Mouse (Mus musculus) gastrocnemius, postnatal 10 days (tissue): ENCODE measurements around the gene Specc1. TPM values are rescaled to one million over a fixed set of nuclear protein-coding genes. Genes with fewer than 3 reads are reported as not detected.

Experiments used
- DNase-seq: peaks from one replicate; pipeline ENCODE4 v3.0.0; 2021; ENCODE audit warnings: mixed read lengths
- total RNA-seq, 2 experiments: library from RNA; stranded (reverse); gene quantifications; 2 replicates each; pipeline ENCODE4 v1.2.3; 2021

Specc1 gene
- total RNA-seq, 2 experiments from 2014 or later, result 6.3 to 9.8 TPM

DNA sequence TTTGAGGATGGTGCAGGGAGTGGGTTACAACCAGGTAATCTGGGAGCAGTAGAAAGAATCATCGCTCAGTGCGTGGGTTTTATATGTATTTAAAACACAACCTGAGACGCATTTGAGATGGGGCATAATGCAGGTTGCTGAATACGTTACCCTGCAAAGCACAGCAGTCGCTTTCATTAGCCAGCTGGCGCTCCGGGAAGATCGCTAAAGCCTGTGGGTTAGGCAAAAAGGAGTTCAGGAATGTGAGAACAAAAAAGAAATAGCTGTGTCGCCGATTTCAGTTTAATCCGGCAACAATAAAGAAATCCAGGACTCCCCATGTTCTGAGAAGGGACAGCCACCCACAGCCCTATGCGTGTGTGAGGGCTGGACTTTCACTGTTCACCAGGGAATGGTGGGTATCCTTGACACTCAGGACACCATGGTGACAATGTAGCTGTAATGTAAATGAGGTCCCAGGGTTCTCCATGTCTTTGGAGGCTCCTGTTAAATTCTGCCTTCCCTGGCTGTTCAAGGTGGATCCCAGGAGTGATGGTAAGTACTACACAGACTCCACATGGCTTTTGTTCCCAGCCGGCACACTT lies 58.6 kb downstream of the Specc1 start:
- DNase-seq, result no peak

DNA sequence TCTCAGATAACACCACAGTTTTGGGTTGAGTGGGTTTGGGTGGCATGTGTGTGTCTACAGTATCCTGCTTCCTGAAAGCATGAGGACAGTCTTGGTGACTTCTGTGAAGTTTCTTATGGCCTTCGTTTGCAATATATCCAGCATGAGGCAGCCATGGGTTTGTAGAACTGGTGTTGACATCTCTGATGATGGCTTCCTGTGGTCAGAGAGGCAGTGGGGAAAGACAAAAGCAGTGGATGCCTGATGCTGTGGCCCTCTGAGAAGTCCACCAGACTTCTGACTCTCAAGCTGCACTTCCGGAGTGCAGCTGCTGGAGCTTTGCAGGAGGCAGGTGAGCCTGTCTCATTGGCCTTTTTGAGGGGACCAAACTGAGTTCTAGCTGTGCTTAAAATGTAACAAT lies 60.4 kb downstream of the Specc1 start:
- no peak for DNase-seq

DNA sequence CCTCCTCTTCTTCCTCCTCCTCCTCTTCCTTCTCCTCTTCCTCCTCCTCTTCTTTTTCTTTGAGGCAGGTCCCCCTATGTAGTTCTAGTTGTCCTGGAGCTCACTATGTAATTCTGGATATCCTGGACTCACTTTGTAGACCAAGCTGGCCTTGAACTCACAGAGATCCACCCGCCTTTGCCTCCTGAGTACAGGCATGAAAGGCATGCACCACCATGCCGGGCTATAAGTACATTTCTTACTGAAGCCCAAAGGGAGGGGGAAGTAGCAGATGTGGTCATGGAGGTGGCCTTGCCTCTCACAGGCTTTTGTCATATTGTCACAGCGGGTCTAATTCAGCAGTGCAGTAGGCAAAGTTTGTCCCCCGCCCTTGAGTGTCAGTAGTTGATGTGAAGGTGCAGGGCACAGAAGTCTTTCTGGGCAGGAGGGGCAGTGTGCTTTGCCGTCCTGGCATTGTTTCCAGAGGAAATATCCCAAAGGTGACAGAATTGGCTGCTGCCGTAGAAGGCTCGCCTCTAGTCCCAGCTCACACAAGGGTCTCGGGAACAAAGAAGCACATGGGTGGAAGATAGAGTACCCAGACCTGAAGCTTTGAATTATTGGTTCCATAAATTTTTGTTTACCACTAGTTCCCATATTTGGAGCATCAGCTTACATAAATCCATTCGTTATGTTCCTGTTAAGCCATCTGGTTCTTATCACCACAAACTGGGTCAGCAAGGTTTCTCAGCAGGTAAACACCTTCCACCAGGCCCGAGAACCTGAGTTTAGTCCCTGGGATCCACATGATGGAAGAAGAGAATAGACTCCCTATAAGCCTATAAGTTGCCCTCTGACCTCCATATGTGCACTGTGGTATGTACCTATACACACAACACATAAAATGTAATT lies 62.0 kb downstream of the Specc1 start:
- DNase-seq, result no peak

DNA sequence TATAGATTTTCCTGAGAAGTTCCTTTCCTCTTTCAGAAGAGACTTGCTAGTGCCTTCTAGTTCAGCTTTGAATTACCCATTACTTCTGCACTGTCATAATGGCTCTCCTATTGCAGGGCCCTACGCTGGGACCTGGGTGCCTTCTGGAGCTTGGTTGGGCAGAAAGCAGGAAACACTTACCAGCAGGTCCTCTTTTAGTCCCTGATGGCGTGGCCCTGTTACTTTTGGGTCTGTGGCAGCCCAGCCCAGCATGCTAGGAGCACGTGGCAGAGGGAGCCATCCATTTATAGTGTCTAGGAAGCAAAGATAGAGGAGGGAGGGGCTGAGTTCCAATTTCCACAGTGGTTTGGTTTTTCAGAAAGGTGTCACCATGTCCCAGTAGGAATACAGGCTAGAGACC lies 63.3 kb downstream of the Specc1 start:
- DNase-seq, result no peak

DNA sequence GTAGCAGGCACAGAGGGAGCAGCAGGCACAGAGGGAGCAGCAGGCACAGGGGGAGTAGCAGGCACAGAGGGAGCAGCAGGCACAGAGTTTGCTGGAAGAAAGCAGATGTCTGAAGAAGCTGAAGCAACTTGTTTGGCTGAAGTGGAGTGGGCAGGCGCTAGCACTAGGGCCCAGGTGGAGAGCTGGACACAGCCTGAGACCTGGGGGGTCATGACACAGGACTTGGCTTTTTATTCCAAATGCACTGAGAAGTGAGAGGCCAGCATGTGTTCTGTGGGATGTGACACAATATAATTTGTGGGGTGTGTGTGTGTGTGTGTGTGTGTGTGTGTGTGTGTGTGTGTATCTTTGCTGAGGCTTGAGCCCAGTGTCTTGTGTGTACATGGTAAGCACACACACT lies 64.3 kb downstream of the Specc1 start:
- no peak for DNase-seq

DNA sequence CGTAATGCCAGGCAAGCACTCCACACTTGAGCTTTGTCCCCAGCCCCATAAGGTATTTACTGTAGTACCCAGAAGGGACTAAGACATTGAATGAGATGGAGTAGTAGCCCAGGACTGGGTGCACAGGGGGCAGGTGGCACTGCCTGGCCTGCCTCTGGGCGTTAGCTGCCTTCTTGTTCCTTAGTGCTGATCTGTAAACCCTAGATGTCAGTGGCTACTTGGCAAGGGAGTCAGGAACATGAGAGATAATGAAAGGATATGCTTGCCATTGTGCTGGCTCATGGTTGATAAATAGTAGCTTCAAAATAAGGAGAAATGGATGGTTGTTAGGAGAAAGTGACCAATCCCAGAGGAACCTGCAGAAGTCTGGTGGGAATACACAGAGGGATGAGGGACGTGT lies 65.5 kb downstream of the Specc1 start:
- DNase-seq, result no peak

DNA sequence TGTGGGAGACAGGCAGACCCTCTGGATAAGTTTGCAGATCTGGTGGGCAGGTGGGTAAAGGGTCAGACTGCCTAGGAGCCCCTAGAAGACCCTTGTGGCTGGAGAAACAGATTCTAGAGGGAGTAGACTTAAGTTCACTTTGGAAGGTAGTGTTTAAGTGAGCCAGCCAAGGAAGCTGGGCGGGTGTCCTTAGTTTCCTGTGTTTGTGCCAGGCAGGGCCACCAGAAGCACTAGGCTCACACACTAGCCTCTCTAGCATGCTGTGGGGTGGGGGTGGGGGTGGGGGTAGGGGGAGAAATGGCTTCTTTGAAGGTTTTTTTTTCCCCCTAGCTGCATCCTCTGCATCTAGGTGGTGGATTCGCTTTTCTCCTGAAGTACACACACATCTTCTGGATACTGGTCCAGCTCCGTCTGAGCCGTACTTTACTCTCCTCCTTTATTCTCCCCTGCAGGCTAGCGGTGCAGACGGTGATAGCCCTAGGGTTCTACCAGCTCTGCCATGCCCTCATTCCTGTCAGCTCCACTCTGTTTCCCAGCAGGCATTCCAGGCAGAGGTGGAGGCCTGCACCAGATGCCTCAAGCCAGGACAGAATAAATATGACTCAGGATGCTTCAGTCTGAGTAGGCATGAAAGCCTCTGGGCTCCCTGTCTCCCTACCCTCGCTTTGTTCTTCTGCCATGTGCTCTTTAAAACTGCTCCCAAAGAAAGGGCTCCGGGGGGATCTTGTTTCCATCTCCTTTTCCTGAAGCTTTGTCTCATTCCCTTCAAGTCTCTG lies 66.3 kb downstream of the Specc1 start:
- no peak for DNase-seq

DNA sequence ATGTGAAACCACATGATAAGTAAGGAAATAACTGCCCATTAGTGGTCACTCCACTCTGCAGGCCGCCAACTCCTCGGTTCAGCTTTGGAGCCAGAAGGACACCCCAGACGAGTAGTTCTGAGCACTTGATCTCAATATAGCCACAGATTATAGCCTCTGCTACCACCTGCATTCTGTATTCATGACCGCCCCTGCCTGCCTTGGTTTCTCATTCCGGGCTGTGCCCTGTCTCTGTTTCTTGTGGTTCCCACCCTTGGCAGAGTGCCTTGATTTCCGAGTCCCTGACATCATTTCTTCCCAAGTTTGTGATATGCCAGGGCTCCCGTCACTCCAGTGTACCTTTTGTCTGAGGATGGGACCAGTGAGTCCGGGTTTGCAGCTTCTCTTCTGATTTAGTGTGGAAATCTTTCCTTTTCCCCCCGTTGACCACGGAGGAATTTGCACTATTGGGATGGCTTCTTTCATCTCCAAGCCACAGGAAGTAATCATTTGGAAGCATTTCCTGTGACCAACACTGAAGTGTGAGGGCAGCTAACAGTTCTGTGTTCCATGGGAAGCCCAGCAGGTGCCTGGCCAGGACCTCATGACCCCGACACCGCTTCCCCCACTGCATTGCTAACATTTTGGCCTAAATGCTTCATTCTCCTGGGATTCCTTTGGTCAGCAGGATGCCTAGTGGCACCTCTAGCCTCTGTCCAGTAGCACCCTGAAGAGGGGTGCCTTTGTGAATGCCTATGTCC lies 67.1 kb downstream of the Specc1 start:
- no peak for DNase-seq

DNA sequence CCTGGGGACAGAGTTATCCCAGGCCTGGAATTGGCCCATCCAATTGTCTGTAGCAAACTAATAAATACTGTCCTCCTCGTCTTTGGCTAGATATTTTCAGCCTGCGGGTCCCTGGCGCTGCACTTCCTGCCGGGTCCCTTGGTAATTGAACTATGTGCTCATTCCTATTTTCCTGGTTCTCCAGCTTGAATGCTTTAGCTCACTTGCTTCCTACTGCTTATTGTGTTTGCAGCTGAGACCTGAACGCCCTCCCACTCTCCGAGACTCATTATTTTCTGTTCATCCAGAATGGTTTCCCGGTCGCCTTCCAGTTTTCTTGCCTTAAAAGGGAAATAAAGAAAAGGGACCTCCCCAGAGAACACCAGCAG lies 67.7 kb downstream of the Specc1 start:
- no peak for DNase-seq

DNA sequence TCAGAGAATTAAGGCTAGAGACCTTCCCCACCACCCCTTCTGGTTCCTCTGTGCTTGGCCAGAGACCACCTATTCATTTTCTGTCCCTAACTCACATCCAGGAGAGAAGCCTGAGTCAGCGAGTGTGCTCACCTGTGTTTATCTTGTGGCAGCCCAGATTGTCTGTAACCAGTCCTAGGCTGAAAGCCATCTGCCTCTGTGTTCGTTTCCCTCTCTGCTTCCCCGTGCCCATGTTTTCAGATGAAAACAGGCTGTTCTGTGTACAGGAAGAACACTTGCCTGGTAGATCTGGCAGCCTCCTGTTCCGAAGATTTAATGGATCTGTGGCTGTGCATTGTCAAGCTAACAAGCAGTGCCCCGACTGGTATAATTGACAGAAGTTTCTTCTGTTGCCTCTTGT lies 68.4 kb downstream of the Specc1 start:
- DNase-seq, result no peak

DNA sequence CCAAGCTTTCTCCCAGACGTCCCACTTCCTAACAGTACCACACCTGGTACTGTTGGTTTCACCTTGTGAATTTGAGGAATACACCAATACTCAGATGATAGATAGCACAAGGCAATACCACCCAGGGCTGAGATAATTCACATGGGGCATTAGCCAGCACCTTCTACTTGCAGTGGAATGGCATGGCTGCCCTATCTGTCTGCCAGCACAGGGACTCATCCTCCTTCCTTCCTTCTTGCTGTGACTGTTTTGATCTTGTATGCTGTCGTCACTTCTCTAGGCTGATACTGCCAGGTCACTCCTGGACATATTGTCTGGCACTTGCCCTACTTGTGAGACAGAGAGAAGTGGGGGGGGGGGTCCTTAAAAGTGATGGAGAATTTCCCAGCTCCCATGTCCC lies 69.2 kb downstream of the Specc1 start:
- DNase-seq, result no peak

DNA sequence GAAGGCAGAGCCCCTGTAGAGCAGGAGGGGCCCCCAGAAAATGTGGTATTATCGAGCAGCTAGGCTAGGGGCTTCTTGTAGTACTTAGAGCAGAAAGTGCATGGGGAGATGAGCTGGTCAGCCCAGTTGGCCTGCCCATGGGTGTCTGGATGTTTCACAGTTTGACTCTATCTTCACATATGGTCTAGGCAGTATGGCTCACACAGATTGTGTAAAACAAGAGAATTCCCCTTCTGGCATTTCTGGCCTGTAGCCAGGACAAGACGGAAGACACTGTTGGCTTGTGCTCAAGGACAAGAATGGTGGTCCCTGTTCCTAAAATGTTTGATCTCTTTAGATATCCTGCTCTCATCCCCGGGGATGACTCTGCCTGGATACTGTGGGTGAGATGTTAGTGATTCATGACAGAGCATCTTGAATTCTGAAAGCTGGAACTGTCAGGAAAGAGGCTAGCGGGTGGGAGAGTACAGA lies 69.8 kb downstream of the Specc1 start:
- no peak for DNase-seq

DNA sequence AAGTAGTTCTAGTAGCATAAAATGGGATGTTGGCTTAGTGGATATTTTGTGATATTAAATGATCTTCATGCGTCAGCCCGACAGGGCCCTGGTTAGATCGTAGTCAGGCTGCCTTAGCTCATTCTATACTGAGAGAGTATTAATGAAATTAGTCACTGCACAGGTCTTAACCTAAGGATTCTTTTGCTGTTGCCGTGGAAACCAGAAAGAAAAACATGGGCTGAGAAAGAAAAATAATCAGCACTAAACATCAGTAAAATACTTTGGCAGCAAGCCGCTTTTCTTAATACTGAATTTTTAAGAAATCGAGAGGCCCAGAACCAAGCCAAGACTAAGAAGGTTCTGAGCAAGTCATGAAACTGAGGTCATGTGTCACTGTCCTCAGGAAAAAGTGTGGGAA lies 70.7 kb downstream of the Specc1 start:
- no peak for DNase-seq

DNA sequence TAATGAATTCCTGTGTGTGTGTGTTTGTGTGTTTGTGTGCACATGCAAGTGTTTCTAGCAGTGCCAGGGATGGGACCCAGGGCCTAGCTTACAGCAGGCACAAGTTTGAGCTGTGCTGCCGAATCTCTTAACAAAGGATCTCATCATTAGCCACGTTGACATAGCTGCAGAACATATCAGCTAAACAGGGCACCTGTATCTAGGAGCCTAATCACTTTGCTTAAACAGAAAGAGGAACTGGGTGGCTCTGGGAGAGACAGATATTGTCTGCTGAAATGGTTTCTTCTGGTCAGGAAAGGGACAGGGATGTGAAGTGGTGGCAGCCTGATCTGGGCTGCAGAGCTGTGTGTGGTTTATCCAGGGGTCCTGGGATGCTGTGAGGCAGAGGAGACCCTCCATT lies 71.1 kb downstream of the Specc1 start:
- no peak for DNase-seq

DNA sequence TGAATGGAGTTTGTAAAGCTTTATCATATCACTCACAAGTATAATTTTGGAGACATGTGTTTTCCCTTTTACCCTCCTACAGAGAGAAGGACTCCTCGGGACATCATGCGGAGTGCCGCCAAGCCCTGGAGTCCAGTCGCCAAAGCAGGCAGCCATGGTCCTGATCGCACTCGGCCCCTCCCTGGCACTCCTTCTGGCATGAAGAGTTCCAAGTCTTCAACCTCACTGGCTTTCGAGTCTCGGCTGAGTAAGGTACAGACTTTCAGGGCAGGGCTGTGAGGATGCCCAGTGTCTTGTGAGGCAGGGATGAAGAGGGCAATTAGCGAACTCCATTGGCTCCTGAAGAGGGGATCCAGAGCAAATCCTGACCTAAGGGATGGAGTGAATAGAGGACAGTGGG lies 72.6 kb downstream of the Specc1 start:
- DNase-seq, result no peak

DNA sequence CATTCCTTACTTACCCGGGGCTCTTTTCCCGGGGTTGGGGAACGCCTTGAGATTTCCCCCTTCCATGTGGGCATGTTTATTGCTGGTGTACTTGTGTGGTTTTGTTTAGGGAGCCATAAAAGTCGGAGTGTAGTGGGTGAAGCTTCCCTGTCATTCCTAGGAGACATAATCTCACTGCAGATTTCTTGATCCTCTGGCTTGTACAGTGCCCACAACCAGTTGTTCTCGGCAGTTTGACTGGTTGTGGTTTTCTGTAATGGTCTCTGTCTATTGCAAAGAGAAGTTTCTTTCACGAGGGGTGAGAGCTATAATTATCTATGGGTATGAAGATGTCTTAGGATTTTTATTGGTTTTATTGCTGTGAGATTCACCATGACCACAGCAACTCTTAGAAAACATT lies 78.0 kb downstream of the Specc1 start:
- DNase-seq, result no peak

DNA sequence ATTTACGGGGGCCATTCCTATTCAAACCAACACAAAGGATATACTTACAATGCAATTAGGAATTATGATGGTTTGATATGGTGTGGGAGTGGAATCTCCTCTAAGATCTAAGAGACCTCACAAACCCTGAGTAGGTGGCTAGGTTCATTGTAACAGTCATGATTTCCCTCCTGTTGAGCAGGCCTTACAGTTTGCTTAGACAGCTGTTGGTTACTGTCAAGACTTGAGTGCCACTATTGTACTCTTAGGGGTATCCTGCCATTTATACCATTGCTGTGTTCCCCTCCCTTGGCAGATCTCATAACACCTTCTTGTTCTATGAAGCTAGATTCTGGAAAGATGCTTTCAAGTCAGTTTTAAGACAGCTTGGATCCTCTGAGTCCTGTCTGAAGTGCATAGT lies 78.7 kb downstream of the Specc1 start:
- no peak for DNase-seq

DNA sequence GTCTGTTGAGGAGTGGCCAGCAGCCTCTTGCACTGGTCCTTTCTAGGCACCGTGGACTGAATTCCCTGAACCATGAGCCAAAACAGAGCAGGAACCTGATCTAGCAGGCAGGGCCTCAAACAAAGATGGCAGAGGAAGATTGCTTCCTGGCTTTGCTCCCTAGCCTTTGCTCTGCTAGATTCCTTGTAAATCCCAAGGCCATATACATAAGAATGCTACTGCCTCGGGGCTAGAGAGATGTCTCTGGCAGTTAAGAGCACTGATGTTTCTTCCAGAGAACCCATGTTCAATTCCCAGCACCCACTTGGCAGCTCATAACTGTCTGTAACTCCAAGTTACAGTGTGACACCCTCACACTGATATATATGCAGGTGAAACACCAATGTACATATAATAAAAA lies 83.6 kb downstream of the Specc1 start:
- no peak for DNase-seq

DNA sequence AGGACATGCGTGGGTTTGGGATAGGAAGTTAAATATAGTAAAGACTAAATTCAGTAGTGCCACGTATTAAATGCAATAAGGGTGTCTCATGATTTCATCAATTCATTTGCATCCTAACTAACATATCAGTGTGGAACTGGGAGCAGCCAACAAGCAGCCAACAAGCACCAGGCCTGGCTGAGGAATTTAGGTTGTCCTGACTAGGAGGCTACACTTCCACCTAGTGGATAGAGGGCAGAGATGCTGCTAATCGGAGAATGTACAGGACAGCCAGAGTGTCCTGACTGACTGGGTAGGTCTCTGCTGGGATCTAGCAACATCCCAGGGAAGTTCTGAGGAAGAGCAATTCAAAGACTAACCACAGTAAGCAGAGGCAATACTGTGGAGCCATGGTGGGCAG lies 88.1 kb downstream of the Specc1 start:
- no peak for DNase-seq

DNA sequence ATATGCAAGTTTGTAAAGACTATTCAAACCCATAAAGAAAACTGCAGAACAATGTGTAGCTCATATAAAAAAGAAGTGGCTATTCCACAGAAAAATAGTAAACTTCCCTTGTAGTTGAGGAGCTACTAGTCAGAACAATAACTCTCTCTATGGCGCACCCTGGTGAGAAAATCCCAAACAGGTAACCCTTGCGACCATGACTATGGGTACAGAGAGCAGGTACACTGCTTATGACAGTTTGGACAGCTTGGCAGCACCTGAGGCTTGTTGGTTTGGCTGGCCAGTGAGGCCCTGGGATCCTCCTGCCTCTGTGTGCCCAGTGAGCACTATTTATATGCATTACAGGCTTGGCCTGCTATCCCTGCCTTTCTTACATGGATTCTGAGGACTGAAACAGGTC lies 89.4 kb downstream of the Specc1 start:
- no peak for DNase-seq

DNA sequence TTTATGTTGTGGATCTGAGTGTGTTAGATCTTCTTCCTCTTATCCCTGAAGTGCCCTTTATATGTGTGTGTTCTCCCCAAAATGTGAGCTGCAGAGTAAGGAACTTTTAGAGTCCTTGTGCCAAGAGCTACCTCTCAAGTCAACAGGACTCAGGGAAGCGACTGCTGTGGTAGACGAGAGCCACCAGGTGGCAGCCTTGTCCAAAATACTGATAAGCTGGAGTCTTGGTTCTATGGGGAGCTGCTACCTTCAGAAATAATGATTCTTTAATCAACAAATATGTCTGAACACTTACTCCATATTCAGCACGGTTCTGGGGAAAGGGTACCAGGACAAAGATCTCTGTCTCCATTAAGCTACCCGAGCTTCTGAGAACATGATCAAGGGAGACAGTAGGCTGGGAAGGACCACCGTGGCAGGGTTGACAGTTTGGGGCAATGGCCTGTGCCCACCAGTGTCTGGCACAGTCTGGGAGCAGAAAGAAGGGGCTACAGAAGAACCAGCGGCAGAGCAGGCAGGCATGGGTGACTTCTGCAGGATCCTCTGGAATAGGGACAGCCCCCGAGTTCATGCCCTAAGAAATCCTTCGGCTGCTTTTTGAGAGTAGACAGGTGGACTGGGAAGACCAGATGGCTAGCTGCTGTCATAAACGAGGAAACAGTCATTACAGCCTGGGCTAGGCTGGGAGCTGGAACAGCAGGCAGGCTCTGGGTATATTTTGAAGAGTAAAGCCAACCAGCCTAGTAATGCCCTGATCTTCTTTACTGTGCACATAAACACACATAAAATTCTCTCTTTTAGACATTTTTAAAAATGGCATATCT lies 91.5 kb downstream of the Specc1 start:
- peak; percentile 66 for DNase-seq

DNA sequence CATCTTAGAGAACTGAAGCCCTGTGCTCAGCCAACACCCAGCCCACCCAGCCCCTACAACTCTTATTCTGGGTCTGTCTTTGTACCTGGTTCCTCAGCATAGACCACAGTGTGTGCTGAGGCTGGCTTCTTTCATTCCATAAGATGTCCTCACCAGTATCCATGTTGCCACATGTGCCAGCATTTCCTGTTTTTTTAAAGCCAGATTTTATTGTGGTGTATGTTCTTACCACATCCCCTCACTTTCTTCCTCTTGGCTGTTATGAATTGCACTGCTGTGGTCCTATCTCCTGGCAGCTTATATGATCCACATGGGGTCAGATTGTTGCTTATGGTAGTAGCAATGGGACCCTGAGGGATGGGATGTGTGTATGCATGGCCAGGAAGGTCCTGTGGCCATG lies 92.6 kb downstream of the Specc1 start:
- DNase-seq, result no peak
